Mouse (Mus musculus) embryo, embryonic 10 days (tissue): Measurements from ENCODE around the gene Catsper2.

ENCODE experiments used
- DNase-seq: peaks from one replicate; pipeline ENCODE4 v3.0.0-alpha.2; 2015; ENCODE audit warnings: low spot score

Catsper2 gene

DNA sequence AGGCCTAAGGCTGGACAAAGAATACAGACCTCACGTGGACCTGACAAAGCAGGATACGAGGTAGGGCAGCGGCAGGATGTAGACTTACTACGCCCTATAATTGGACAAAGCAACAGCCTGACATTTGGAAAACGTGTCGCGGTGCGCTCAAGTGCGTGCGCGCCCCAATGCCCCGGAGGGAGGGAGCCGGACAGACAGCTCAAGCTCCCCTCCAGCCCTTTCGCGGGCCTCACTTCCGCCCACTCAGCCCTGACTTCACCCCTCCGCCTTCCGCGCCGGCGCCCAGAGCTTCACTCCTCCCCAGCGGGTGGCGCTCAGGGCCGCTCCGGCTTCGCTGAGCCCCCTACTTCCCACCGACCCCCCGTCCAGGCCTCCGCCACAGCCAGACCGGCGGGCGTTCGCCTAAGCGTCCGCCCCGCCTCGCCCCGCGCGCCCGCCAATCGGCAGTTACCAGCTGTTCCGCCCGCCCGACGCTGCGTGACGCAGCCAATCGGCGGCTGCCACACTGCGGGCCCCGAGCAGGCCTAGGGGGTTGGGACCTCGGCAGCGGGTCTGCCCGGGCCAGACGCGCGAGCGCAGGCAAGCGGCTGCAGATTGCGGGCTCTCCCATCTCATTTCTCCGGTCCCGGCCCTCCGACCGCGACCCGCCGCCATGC, at the start of gene Catsper2, which contains the start of gene Pdia3:
TSS of gene Catsper2 (minus strand) at position 406 of the 656 bp plus-strand sequence.
TSS of gene Pdia3 (plus strand) at position 389 of the 656 bp plus-strand sequence.
- peak; percentile 98 for DNase-seq

- no peak for DNase-seq
Measured at GRCm38 (mm10) chr2:121460071-121460470, 46.5 kb upstream of the Catsper2 start.

DNA sequence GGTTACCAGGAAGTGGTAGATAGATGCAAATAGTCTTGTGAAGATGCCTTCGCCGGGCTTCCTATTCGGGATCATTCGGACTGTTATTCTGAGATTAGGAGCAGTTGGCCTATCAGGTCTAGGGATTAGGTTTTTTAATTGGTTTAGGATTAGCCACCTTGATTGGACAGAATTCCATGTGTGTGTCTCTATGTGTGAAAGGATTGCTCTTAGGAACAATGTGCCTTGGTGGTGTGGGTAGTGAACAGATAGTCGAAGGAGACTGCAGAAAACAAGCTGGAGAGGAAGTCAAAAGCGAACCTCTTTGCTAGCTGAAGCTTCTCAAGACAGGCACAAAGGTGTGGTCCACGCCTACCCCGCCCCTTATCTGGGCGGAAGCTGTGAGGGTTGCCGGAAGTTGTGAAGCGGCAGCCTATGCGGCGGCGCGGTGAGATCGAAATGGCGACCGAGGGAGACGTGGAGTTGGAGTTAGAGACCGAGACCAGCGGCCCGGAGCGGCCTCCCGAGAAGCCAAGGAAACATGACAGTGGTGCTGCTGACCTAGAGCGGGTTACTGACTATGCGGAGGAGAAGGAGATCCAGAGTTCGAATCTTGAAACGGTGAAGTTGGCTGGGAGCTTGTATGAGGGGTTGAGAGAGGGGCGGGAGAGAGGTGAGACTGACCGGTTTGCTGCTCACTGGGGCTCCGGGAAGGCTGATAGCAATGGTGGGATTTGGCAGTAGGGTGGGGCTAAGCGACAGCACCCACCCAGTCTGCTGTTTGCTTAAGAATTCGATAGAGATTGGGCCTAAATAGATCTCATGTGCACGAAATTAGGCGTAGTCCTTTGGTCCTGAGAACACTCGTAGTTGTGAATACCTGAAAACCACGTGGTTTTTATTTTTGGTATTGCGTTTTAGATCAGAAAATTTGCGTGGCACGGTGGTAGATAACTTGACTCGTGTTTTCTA, 43.4 kb upstream of the Catsper2 start, which contains the start of gene Serinc4:
TSS of gene Serinc4 (minus strand) at position 90 of the 951 bp plus-strand sequence.
- peak; percentile 96 for DNase-seq

- no peak for DNase-seq
Measured at GRCm38 (mm10) chr2:121455534-121455933, 41.9 kb upstream of the Catsper2 start.

- no peak for DNase-seq
Measured at GRCm38 (mm10) chr2:121453917-121454316, 40.3 kb upstream of the Catsper2 start.

GRCm38 (mm10) chr2:121452990-121453389, 39.4 kb upstream of the Catsper2 start, which contains the start of gene Hypk:
Hypk (plus strand) TSS chr2:121453290.
- DNase-seq, result no peak

DNA sequence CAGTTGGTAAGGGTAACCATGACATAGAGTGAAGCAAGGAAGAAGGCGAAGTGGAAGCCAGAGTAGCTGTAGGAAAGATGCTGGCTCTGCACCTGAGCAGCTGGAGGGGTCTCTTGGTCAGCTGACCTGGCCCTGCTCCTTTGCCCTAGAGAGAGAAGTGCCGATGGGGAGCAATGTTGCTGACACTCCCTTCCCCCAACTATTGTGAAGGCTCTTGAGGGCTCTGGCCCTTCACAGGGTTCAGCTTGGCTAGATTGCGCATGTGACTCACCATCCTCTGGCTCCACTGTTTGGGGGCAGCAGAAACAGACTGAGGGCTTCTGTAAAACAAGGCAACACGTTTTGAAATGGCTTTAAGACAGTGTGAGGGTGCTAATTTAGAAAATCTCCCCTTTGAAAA, 38.8 kb upstream of the Catsper2 start:
- DNase-seq, result no peak

GRCm38 (mm10) chr2:121450093-121450492, 36.5 kb upstream of the Catsper2 start:
- peak; percentile 30 for DNase-seq

DNA sequence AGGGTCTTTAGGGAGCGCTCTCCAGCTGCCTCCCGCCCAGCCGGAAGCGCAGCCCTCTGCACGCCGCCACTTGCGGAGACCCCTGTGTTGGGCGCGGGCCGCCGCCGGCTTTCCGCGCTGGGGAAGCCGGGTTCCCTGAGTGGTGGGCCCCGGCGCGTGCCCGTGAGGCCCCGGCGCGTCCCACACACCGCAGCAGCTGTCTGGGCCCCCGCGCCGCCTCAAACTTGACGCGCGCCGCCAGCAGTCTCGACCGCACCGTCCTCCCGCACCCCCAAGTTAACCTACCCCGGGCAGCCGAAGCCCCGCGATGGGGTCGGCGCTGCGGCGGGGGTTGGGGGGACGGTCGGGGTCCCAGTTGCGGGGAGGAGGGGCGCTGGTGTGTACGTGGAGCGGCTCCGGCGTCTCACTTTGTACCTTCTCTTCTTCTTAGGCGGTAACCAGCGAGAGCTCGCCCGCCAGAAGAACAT, 36.0 kb upstream of the Catsper2 start:
- DNase-seq, result no peak

DNA sequence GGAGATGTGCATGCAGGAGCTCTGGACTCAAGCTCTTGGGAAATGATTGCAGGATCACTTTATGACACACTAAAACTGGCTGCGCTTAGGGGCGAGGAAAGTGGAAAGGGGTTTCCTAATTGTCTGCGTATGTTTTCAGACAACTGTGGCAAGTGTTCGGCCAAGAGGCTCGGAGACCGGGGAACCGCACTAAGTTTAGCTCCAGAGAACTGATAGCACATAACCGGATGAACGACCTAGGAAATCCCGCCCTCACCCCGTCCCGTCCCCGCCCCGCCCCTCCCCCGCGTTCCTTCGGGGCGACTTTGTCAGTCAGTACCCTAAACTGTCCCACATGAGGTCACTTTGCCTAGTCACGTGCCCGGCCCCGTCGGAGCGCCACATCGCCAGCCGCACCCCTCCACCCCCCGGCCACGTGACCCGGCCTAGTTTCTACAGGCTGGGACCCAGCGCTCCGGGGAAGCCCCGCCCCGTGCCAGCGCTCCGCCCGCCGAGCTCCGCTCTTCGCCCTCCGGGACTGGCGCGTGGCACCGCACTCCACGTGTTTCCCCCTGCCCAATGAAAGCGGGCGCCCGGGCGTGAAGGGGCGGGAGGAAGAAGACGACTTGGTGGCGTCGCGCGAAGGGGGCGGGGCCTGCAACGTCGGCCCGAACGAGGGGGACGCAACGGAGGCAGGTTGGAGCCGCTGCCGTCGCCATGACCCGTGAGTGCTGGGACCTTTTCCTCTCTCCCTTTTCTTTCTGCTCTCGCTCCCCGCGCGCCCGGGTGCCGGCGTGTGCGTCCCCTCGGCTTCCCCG, 35.3 kb upstream of the Catsper2 start, which contains the start of gene Serf2:
TSS of gene Serf2 (plus strand) at position 457 of the 797 bp plus-strand sequence.
- peak; percentile 99 for DNase-seq

DNA sequence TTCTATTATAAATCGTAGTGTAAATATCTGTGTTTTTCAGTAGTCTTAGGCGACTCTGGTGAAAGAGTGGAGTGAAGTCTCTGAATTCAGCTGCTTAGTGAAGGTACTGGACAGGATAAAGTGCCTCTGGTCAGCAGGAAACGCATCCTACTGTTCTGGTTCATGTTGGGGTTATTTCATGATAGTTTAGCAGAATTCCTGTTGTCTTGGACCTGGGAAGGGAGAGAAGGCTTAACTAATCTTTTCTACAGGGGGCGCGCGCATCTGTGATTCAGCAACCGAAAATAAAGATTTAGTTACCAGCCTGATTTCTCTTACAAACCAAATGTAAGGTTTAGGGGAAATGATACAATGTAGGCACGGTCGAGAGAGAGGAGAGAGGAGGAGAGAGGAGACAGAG, 34.5 kb upstream of the Catsper2 start:
- peak; percentile 45 for DNase-seq

DNA sequence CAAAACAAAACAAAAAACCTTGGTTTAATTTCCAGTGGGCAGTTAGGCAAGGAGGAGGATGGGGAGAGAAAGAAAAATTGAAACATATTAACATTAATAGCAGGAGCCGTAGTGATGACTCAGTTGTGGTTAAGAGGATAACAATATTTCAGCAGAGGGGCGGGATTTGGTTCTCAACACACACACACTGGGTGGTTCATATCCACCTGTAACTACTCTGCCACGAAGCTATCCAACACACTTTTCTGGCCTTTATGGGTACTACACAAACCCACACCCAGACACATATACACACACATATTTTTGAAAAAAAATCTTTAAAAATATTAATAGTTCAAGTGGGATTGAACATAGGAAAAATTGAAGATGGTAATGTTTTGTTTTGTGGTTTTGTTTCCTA, 33.4 kb upstream of the Catsper2 start:
- no peak for DNase-seq

GRCm38 (mm10) chr2:121446506-121446905, 32.9 kb upstream of the Catsper2 start:
- DNase-seq, result no peak

- DNase-seq, result no peak
Measured at GRCm38 (mm10) chr2:121445117-121445516, 31.5 kb upstream of the Catsper2 start.

DNA sequence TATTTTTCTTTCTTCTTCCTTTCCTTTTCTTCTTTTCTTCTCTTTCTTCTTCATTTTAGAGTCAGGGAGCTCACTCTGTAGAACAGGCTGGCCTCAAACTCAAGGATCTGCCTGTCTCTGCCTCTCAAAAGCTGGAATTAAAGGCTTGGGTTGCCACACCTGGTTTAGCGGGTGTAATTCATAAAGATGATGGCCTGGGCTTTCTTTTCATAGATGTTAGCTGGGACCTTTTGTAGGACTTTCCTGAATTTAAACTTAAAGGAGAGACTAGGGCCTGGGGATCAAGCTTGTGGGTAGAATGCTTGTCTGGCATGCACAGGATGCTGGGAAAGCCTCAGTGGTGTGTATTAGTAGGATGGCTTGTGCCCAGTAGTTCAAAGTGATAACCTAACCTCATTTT, 30.6 kb upstream of the Catsper2 start, which contains the start of gene Ell3:
TSS of gene Ell3 (minus strand) at position 101 of the 400 bp plus-strand sequence.
- no peak for DNase-seq

- DNase-seq, result no peak
Measured at GRCm38 (mm10) chr2:121443068-121443349, 29.4 kb upstream of the Catsper2 start.

DNA sequence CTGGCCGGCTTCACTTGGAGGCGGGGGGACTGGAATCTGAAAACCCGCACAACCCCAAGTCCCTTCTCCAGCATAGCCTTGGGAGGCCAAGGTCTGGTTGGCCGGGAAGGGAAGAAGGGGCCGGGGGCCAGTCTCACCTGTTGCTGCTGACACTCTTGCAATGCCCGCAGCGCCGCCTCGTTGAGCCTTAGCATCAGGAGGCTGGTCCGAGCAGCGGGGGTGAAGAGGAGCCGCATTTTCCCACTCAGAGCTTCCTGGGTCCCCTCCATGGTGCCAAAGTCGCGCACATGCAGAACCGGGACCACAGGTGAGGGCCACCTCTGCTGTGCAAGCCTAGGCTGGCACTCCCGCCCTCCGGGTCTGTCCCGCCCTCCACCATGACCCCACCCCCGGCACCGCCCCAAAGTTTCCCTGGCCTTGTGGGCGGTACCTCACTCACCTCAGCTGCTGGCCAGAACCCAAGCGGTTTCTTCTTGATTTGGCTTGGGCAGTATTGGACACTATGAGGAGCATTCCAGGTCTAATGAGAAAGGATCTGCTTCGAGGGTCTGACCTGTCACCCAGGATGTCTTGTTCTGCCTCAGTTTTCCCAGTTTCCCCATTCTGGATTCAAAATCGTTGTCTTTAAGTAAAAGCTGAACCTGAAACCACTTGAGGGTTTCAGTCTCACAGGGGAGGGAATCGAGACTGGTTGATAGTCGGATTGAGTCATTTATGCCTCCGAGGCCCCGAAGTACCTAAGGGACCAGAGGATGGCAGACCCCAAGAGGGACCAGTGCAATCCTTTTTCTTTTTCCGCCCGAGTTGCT, 28.9 kb upstream of the Catsper2 start:
- peak; percentile 51 for DNase-seq

DNA sequence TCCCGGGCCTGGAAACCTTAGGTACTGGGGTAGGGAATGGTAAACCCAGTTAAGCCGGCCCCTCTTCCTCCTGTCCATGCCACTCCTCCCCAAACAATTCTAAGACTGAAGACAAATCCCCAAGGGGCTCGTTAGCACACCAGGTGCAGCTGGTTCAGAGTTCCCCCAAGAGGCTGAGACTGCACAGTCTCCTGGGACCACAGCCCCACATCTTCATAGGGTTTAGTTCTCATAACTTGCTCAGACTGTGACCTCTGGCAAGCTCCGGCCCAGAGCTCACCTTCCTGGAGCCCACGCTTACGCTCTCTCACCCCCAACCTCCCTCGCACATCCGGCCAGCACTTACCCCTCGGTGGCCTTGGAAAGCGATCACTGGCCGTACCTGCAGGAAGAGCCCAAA, 28.2 kb upstream of the Catsper2 start:
- DNase-seq, result no peak

DNA sequence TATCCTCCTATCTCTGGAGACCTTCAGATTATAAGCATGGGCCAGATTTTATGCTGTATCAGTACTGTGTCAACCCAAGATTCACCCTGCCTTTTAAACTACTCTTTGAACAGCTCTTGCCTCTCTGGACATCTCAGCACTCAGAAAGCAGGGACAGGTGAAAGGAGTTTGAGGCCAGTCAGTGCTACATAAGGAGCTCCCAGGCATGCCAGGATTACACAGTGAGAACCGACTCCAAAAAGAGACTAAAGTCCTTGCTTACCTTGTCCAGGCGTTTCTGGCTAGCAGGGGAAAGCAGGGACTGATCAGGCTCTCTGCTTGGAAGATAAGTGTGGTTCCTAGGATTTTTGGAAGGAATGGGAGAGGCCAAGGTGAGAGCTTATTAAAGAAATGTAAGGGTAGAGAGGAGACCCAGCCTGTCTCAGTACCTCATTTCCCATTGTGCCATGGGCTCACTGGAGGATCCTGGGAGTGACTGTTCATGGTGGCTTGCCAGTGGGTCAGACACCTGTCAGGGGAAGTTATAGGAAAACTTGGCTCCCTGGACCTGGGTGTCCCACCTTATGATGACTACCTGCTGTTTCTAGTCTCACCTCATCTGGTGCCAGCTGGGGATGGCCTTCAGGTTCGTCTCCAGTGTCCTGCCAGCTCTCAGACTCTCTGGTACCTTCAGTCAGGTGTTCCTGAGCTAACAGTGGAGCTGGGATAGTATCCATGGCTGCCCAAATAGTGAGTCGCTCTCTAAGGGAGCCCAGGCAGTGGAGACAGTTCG, 27.4 kb upstream of the Catsper2 start:
- no peak for DNase-seq

DNA sequence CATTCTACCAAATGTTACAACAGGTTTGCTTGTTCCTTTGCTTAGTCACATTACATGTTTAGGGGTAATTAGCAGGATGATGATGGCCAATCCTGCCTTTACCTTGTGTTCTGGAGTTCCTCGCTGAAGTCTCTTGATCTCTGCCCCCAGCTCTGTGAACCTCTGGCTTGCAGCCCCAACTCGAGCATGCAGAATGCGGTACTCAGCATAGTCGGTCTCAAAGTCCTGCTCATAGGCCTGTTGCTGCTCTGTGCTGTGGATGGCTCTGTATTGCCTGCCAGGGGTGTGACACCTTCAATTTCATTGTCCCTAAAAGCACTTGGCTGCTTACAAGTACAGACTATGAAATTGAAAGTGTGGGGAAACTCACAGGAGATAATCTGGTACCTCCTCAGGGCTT, 26.2 kb upstream of the Catsper2 start:
- DNase-seq, result no peak
